Mouse (Mus musculus): Measurements from ENCODE around the gene Bach2. TPM values are rescaled to one million over a fixed set of nuclear protein-coding genes. Genes with fewer than 3 reads are reported as not detected.
A peak's percentile ranks its signal among the peaks of the same experiment; 100 is the strongest.

The Bach2 gene
- polyA plus RNA-seq, 1 experiment from 2014 or later, result 18.8 TPM

- peak overlapping the region; percentile 86 for H3K27ac ChIP-seq (ENCODE audit: low read length)
- WGBS, result 8% methylated on average over 9 of the region's 9 CpGs
- no peaks in the 10 kb centered on the region for H3K27me3 ChIP-seq (ENCODE audit: control insufficient read depth, insufficient read depth, low read depth, low read length)
- ATAC-seq, result no peak; the same call in 1 of the 2 replicates
- H3K9ac ChIP-seq (ENCODE audit: low read depth, low read length), result peak overlapping the region; percentile 60
- H3K9me3 ChIP-seq (replicated peaks; ENCODE audit: control insufficient read depth, low read length, poor library complexity, severe bottlenecking), result no peaks in the 10 kb centered on the region
- peaks cover 50% of the 10 kb centered on the region for H3K4me1 ChIP-seq (ENCODE audit: control insufficient read depth, insufficient read depth, low read length)
- H3K36me3 ChIP-seq (ENCODE audit: control insufficient read depth, insufficient read depth, low read length), result no peaks in the 10 kb centered on the region
- peak overlapping the region; percentile 53 for H3K4me2 ChIP-seq (ENCODE audit: low read length)
- H3K4me3 ChIP-seq (ENCODE audit: low read depth, low read length), result peak overlapping the region; percentile 28
These were observed 291.9 kb downstream of the Bach2 start for GRCm38 (mm10) chr4:32530421-32530920.

GRCm38 (mm10) chr4:32530921-32531846 is 292.6 kb downstream of the Bach2 start:
- Histone ChIP-seq H3K36me3 (ENCODE audit: control insufficient read depth, insufficient read depth, low read length) (no peaks in the 10 kb centered on the region), H3K9me3 (replicated peaks; ENCODE audit: control insufficient read depth, low read length, poor library complexity, severe bottlenecking) (no peaks in the 10 kb centered on the region), H3K9ac (ENCODE audit: low read depth, low read length) (peak overlapping the region; percentile 60), H3K4me1 (ENCODE audit: control insufficient read depth, insufficient read depth, low read length) (peaks cover 50% of the 10 kb centered on the region), H3K4me3 (ENCODE audit: low read depth, low read length) (peak overlapping the region; percentile 28), H3K4me2 (ENCODE audit: low read length) (peak overlapping the region; percentile 53), H3K27ac (ENCODE audit: low read length) (peak overlapping the region; percentile 86), H3K27me3 (ENCODE audit: control insufficient read depth, insufficient read depth, low read depth, low read length) (no peaks in the 10 kb centered on the region)
- 6% methylated on average over 28 of the region's 28 CpGs for WGBS
- peak; percentile 76 for ATAC-seq

GRCm38 (mm10) chr4:32532079-32532478 is 293.5 kb downstream of the Bach2 start:
- H3K27me3 ChIP-seq (ENCODE audit: control insufficient read depth, insufficient read depth, low read depth, low read length), result no peaks in the 10 kb centered on the region
- no peak overlapping the region for H3K4me3 ChIP-seq (ENCODE audit: low read depth, low read length)
- H3K36me3 ChIP-seq (ENCODE audit: control insufficient read depth, insufficient read depth, low read length), result no peaks in the 10 kb centered on the region
- H3K9me3 ChIP-seq (replicated peaks; ENCODE audit: control insufficient read depth, low read length, poor library complexity, severe bottlenecking), result no peaks in the 10 kb centered on the region
- H3K27ac ChIP-seq (ENCODE audit: low read length), result peak overlapping the region; percentile 86
- WGBS, result 36% methylated on average over 8 of the region's 8 CpGs
- H3K4me1 ChIP-seq (ENCODE audit: control insufficient read depth, insufficient read depth, low read length), result peaks cover 49% of the 10 kb centered on the region
- H3K9ac ChIP-seq (ENCODE audit: low read depth, low read length), result peak overlapping the region; percentile 60; the same call in 1 of the 2 replicates
- peak overlapping the region; percentile 53 for H3K4me2 ChIP-seq (ENCODE audit: low read length)
- no peak for ATAC-seq

- 0 out of 2 replicates have a peak overlapping the region, but pooled peaks have one; percentile 17 for H3K27ac ChIP-seq (ENCODE audit: low read length)
- no peak overlapping the region for H3K9ac ChIP-seq (ENCODE audit: low read depth, low read length)
- WGBS, result 66% methylated on average over 7 of the region's 7 CpGs
- no peak for ATAC-seq
- no peaks in the 10 kb centered on the region for H3K27me3 ChIP-seq (ENCODE audit: control insufficient read depth, insufficient read depth, low read depth, low read length)
- H3K4me1 ChIP-seq (ENCODE audit: control insufficient read depth, insufficient read depth, low read length), result peaks cover 65% of the 10 kb centered on the region
- H3K4me2 ChIP-seq (ENCODE audit: low read length), result no peak overlapping the region
- no peak overlapping the region for H3K4me3 ChIP-seq (ENCODE audit: low read depth, low read length)
- H3K36me3 ChIP-seq (ENCODE audit: control insufficient read depth, insufficient read depth, low read length), result no peaks in the 10 kb centered on the region
- no peaks in the 10 kb centered on the region for H3K9me3 ChIP-seq (replicated peaks; ENCODE audit: control insufficient read depth, low read length, poor library complexity, severe bottlenecking)
These were observed 295.1 kb downstream of the Bach2 start for GRCm38 (mm10) chr4:32533735-32534134.

- no peak overlapping the region for H3K9ac ChIP-seq (ENCODE audit: low read depth, low read length)
- no peak overlapping the region for H3K4me2 ChIP-seq (ENCODE audit: low read length)
- ATAC-seq, result no peak
- H3K4me3 ChIP-seq (ENCODE audit: low read depth, low read length), result no peak overlapping the region
- H3K27ac ChIP-seq (ENCODE audit: low read length), result no peak overlapping the region
- no peaks in the 10 kb centered on the region for H3K27me3 ChIP-seq (ENCODE audit: control insufficient read depth, insufficient read depth, low read depth, low read length)
- no peaks in the 10 kb centered on the region for H3K9me3 ChIP-seq (replicated peaks; ENCODE audit: control insufficient read depth, low read length, poor library complexity, severe bottlenecking)
- H3K4me1 ChIP-seq (ENCODE audit: control insufficient read depth, insufficient read depth, low read length), result peaks cover 53% of the 10 kb centered on the region
- WGBS, result 84% methylated on average over 7 of the region's 7 CpGs
- no peaks in the 10 kb centered on the region for H3K36me3 ChIP-seq (ENCODE audit: control insufficient read depth, insufficient read depth, low read length)
These were observed 297.0 kb downstream of the Bach2 start for GRCm38 (mm10) chr4:32535626-32536025.

GRCm38 (mm10) chr4:32536870-32537508 is 298.4 kb downstream of the Bach2 start:
- WGBS, result 77% methylated on average over 8 of the region's 8 CpGs

GRCm38 (mm10) chr4:32538088-32538487 is 299.5 kb downstream of the Bach2 start:
- peak; percentile 91 for ATAC-seq
- Histone ChIP-seq H3K9me3 (replicated peaks; ENCODE audit: control insufficient read depth, low read length, poor library complexity, severe bottlenecking) (no peaks in the 10 kb centered on the region), H3K4me3 (ENCODE audit: low read depth, low read length) (no peak overlapping the region), H3K27me3 (ENCODE audit: control insufficient read depth, insufficient read depth, low read depth, low read length) (no peaks in the 10 kb centered on the region), H3K27ac (ENCODE audit: low read length) (peak overlapping the region; percentile 67), H3K4me1 (ENCODE audit: control insufficient read depth, insufficient read depth, low read length) (peaks cover 29% of the 10 kb centered on the region), H3K9ac (ENCODE audit: low read depth, low read length) (peak overlapping the region; percentile 44; the same call in 1 of the 2 replicates), H3K36me3 (ENCODE audit: control insufficient read depth, insufficient read depth, low read length) (no peaks in the 10 kb centered on the region), H3K4me2 (ENCODE audit: low read length) (no peak overlapping the region)
- WGBS, result 1% methylated on average over 5 of the region's 5 CpGs

More at GRCm38 (mm10) chr4:32536870-32537508, 298.4 kb downstream of the Bach2 start:
- H3K27me3 ChIP-seq (ENCODE audit: control insufficient read depth, insufficient read depth, low read depth, low read length), result no peaks in the 10 kb centered on the region
- H3K27ac ChIP-seq (ENCODE audit: low read length), result no peak overlapping the region
- no peaks in the 10 kb centered on the region for H3K36me3 ChIP-seq (ENCODE audit: control insufficient read depth, insufficient read depth, low read length)
- H3K9me3 ChIP-seq (replicated peaks; ENCODE audit: control insufficient read depth, low read length, poor library complexity, severe bottlenecking), result no peaks in the 10 kb centered on the region
- ATAC-seq, result no peak
- no peak overlapping the region for H3K9ac ChIP-seq (ENCODE audit: low read depth, low read length)
- peaks cover 40% of the 10 kb centered on the region for H3K4me1 ChIP-seq (ENCODE audit: control insufficient read depth, insufficient read depth, low read length)
- H3K4me2 ChIP-seq (ENCODE audit: low read length), result no peak overlapping the region
- no peak overlapping the region for H3K4me3 ChIP-seq (ENCODE audit: low read depth, low read length)

- H3K9me3 ChIP-seq (replicated peaks; ENCODE audit: control insufficient read depth, low read length, poor library complexity, severe bottlenecking), result no peaks in the 10 kb centered on the region
- 67% methylated on average over 4 of the region's 4 CpGs for WGBS
- H3K4me2 ChIP-seq (ENCODE audit: low read length), result no peak overlapping the region
- H3K4me3 ChIP-seq (ENCODE audit: low read depth, low read length), result no peak overlapping the region
- peak; percentile 46 for ATAC-seq
- H3K36me3 ChIP-seq (ENCODE audit: control insufficient read depth, insufficient read depth, low read length), result no peaks in the 10 kb centered on the region
- H3K27ac ChIP-seq (ENCODE audit: low read length), result peak overlapping the region; percentile 67
- peak overlapping the region; percentile 44; the same call in 1 of the 2 replicates for H3K9ac ChIP-seq (ENCODE audit: low read depth, low read length)
- H3K4me1 ChIP-seq (ENCODE audit: control insufficient read depth, insufficient read depth, low read length), result peaks cover 25% of the 10 kb centered on the region
- H3K27me3 ChIP-seq (ENCODE audit: control insufficient read depth, insufficient read depth, low read depth, low read length), result no peaks in the 10 kb centered on the region
These were observed 299.9 kb downstream of the Bach2 start for GRCm38 (mm10) chr4:32538488-32538887.

Data from midbrain, embryonic 16.5 days (tissue).